Mouse (Mus musculus) neural tube, embryonic 15.5 days (tissue): ENCODE measurements around the gene Pptc7. TPM values are rescaled to one million over a fixed set of nuclear protein-coding genes. Genes with fewer than 3 reads are reported as not detected.
A peak's percentile ranks its signal among the peaks of the same experiment; 100 is the strongest.

Experiments
- ATAC-seq: fragments of 200-750 bp; cut with Nextera tagmentation; 2 replicates; pipeline ENCODE4 v1.8.0; 2017; ENCODE audit warnings: mild to moderate bottlenecking, moderate TSS enrichment, moderate library complexity; ENCODE audit not compliant: low FRiP score
- H3K27ac ChIP-seq: fragments of 300-500 bp; sonication (generic); replicated peaks from 2 replicates; pipeline ENCODE4 v1.5.1; 2015; ENCODE audit warnings: mild to moderate bottlenecking, inconsistent platforms
- H3K27me3 ChIP-seq: fragments of 300-500 bp; sonication (generic); replicated peaks from 2 replicates; pipeline ENCODE4 v1.6.1; 2015; ENCODE audit warnings: inconsistent platforms
- H3K36me3 ChIP-seq: fragments of 300-500 bp; sonication (generic); 2 replicates; pipeline ENCODE4 v1.6.1; 2015; ENCODE audit warnings: inconsistent platforms
- H3K4me1 ChIP-seq: fragments of 300-500 bp; sonication (generic); 2 replicates; pipeline ENCODE4 v1.6.1; 2015; ENCODE audit warnings: inconsistent platforms
- H3K4me2 ChIP-seq: fragments of 300-500 bp; sonication (generic); 2 replicates; pipeline ENCODE4 v1.6.1; 2015; ENCODE audit warnings: inconsistent platforms, mild to moderate bottlenecking, moderate library complexity
- H3K4me3 ChIP-seq: fragments of 300-500 bp; sonication (generic); replicated peaks from 2 replicates; pipeline ENCODE4 v1.5.1; 2015; ENCODE audit warnings: mild to moderate bottlenecking, inconsistent platforms
- H3K9ac ChIP-seq: fragments of 300-500 bp; sonication (generic); replicated peaks from 2 replicates; pipeline ENCODE4 v1.6.1; 2015; ENCODE audit warnings: mild to moderate bottlenecking, inconsistent platforms
- H3K9me3 ChIP-seq: fragments of 300-500 bp; sonication (generic); replicated peaks from 2 replicates; pipeline ENCODE4 v1.6.1; 2016; ENCODE audit warnings: inconsistent platforms
- WGBS: fragments of 180-500 bp; shearing (Covaris S2); methylation state at CpG from one replicate; pipeline ENCODE4 v1.1.7; 2015; ENCODE audit warnings: mixed read lengths; 5-methylcytosine and 5-hydroxymethylcytosine counted together
- polyA plus RNA-seq: library from polyadenylated mRNA; unstranded; fragments of >200 nt; fragmentation: Nextera tagmentation; extraction: Ambion mirVana; gene quantifications from 2 replicates; pipeline ENCODE4 v1.2.1, GENCODE M21; 2015

Pptc7 gene
- polyA plus RNA-seq, 1 experiment from 2014 or later: 8.7 TPM

DNA sequence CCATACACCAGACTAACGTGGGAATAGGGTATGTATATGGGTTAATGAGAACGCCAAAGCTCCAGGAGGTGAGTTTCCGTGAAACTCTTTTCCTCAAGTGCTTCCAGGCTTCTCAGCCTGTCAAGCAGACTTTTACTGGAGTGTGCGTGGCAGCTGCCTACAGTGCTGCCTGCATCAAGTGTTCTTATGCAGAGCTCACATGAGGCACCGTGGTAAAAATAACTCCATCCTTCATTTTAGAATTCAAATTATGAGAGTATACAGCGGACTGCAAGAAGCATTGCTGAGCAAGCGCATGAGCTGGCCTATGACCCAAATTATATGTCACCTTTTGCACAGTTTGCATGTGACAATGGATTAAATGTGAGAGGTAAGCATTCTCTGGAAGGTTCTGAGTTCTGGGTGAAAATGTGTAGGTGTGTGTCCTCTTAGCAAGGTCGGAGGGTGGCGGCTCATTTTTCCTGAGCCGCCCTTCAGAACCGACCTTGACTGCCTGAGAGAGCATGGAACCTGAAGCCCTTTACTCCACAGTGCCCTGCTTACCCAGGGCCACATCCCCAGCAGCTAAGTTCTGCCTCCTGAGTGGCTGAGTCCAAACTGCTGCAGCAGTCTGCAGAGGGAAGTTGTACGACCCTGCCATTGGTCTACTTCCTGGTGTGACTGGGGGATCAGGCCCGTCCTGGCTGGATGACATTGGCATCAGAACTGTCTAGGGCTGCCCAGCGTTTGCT, 35.5 kb downstream of the Pptc7 start:
- Histone ChIP-seq H3K9me3 (no peaks in the 10 kb centered on the region), H3K27ac (0 out of 2 replicates have a peak overlapping the region, but pooled peaks have one; percentile 13), H3K4me2 (no peak overlapping the region), H3K9ac (no peak overlapping the region), H3K36me3 (peaks cover 30% of the 10 kb centered on the region), H3K4me1 (peaks cover 3% of the 10 kb centered on the region; the same call in 1 of the 2 replicates), H3K27me3 (no peaks in the 10 kb centered on the region), H3K4me3 (no peak overlapping the region)
- ATAC-seq: no peak
- WGBS: 77% methylated on average over 14 of the region's 14 CpGs

DNA sequence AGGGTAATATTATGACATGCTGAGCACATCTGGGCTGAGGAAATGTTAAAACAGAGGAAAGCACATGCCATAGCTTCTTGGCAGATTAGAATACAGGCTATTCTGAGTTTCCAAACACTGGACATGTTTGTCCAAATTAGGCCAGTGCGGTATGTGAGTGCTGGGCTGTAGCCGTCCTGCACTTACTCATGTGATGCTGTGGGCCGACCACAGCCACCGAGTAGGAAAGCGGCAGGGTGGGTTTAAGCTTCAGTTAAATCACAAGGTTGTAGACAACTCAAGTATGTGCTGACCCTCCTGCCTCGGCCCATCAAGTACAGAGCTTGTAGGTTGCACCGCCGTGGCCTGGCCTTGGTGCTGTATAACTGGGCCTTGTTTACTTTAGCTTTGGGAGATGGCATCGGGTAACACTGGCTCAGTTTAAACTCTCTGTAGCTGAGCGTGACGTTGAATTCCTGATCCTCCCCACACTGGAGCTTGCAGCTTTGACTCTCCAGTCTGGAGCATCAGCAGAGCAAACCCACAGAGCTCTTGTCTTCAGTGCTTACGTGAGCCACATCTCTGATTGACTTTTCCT, 36.1 kb downstream of the Pptc7 start:
- H3K4me2 ChIP-seq: no peak overlapping the region
- no peaks in the 10 kb centered on the region for H3K27me3 ChIP-seq
- 83% methylated on average over 12 of the region's 12 CpGs for WGBS
- peaks cover 36% of the 10 kb centered on the region for H3K36me3 ChIP-seq
- ATAC-seq: no peak
- no peaks in the 10 kb centered on the region for H3K4me1 ChIP-seq
- no peak overlapping the region for H3K27ac ChIP-seq
- no peak overlapping the region for H3K9ac ChIP-seq
- H3K9me3 ChIP-seq: no peaks in the 10 kb centered on the region
- no peak overlapping the region for H3K4me3 ChIP-seq

DNA sequence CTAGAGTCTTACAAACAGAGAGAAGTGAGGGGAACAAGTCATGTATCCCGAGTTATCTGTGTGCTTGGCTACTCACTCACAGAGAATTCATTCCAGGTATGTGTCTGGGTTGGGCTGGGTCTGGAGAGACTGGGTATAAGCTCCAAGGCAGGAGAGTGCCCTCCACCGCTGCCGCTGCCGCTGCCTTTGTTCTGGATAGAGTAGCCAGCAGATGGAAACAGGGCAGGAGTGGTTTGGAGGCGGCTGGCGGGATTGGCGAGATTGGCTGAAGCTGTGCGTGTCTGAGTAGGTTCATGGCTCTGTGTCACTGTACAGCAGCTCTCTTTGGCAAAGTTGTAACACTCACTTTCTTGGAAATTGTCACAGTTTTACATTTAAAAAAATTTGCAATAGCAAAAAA, 39.4 kb downstream of the Pptc7 start:
- no peak for ATAC-seq
- H3K4me1 ChIP-seq: no peaks in the 10 kb centered on the region
- peaks cover 50% of the 10 kb centered on the region for H3K36me3 ChIP-seq
- no peak overlapping the region for H3K4me3 ChIP-seq
- H3K27ac ChIP-seq: no peak overlapping the region
- no peaks in the 10 kb centered on the region for H3K27me3 ChIP-seq
- 67% methylated on average over 8 of the region's 8 CpGs for WGBS
- no peak overlapping the region for H3K4me2 ChIP-seq
- H3K9me3 ChIP-seq: no peaks in the 10 kb centered on the region
- no peak overlapping the region for H3K9ac ChIP-seq

DNA sequence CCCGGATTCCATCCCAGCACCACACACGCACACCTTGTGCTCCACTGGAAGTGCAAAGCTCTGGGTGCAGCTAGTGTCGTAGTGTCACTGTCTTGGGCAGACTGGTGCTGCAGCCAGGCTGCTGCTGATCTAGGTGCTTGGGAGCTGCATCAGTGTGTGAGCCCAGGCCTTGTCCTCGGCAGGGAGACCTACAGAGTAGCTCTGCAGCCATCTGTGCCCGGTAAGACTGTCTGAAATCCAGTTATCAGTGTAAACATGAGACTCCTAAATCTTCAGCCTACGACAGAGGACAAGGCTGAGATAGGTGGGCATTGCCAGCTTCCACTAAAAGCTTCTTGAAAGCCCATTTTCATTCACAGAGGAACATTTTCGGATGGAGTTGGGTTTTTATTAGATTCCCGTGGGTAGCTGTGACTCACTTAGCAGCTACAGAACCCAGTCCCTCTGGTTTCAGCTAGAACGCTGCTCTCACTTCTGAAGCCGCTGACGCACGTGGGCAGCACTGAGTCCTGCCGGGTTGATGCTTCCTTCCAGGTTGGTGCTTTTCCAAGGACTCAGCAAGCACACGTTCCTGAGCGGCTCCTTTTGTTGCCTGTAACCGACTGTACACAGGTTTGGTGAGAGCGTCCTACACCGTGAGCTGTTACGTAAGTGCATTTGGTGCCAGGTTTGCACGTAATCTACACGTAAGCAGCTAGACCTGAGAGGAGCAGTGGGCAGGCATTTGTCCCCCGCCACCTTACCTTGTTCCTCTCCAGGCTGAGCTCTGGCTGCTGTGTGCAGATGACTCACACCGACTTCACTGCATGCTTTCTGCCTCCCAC, 40.7 kb downstream of the Pptc7 start:
- WGBS: 87% methylated on average over 23 of the region's 23 CpGs
- H3K36me3 ChIP-seq: peaks cover 48% of the 10 kb centered on the region

DNA sequence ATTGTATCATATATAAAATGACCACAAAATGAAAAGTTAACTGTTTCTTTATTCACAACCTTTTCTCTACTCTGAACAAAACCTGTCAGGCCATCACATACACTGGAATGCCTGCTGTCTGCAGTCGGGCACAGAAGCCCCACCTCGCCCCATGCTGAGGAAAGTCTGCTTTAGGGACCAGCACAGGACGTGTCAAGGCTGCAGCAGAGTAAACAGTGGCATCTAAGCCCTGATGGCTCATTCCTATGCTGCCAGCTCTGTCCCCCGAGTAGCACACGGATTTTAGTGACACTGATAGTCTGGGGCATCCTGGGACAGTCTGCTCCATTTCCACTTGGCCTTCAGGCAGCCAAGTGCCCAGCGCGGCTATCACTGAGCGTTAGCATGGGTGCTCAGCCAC, 41.3 kb downstream of the Pptc7 start:
- H3K4me2 ChIP-seq: no peak overlapping the region
- H3K27ac ChIP-seq: no peak overlapping the region
- H3K4me1 ChIP-seq: no peaks in the 10 kb centered on the region
- no peak overlapping the region for H3K4me3 ChIP-seq
- H3K9me3 ChIP-seq: no peaks in the 10 kb centered on the region
- WGBS: 93% methylated on average over 8 of the region's 8 CpGs
- H3K27me3 ChIP-seq: no peaks in the 10 kb centered on the region
- no peak for ATAC-seq
- no peak overlapping the region for H3K9ac ChIP-seq
- H3K36me3 ChIP-seq: peaks cover 43% of the 10 kb centered on the region

More for the DNA sequence above, 40.7 kb downstream of the Pptc7 start:
- H3K27me3 ChIP-seq: no peaks in the 10 kb centered on the region
- no peak for ATAC-seq
- no peaks in the 10 kb centered on the region for H3K4me1 ChIP-seq
- no peak overlapping the region for H3K4me2 ChIP-seq
- no peak overlapping the region for H3K4me3 ChIP-seq
- no peak overlapping the region for H3K27ac ChIP-seq
- no peaks in the 10 kb centered on the region for H3K9me3 ChIP-seq
- H3K9ac ChIP-seq: no peak overlapping the region

DNA sequence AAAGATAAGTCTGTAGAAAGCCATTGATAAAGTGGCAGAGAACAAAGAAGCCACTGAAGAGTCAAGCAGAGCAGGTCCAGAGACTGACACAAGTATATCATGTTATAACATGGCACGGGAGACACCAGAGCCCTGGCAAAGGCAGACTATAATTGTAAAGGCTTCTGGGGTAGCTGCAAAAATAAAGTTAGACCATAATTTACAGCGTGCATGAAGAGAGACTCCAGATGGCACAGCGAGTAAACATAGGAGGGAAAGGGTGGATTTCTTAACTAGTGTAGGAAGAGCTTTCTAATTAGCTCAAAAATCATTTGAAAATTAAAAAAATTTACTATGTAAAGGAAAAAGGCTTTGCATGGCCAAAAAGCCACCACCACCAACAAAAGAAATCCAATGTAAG, 43.1 kb downstream of the Pptc7 start:
- no peak overlapping the region for H3K4me3 ChIP-seq
- no peaks in the 10 kb centered on the region for H3K27me3 ChIP-seq
- 78% methylated on average over 3 of the region's 3 CpGs for WGBS
- no peak overlapping the region for H3K27ac ChIP-seq
- H3K36me3 ChIP-seq: peaks cover 31% of the 10 kb centered on the region
- no peak overlapping the region for H3K9ac ChIP-seq
- H3K4me1 ChIP-seq: no peaks in the 10 kb centered on the region
- H3K4me2 ChIP-seq: no peak overlapping the region
- no peaks in the 10 kb centered on the region for H3K9me3 ChIP-seq
- ATAC-seq: no peak

DNA sequence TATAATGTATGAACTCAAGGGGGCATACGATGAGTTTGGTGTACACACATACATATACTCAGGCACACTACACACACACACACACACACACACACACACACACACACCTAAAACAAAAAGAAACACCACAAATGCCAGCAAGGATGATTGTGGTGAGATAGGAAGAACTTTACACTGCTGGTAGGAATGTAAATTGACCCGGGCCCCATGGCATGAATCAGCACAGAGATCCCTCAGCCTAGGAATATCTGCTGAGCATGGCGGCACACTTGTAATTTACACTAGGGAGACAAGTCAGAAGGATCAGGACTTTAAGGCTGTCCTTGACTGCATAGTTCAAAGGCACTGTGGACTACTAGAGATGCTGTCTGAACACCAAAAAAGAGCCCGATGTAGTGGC, 46.1 kb downstream of the Pptc7 start:
- Histone ChIP-seq H3K27ac (no peak overlapping the region), H3K4me1 (no peaks in the 10 kb centered on the region), H3K4me3 (no peak overlapping the region), H3K4me2 (no peak overlapping the region), H3K27me3 (no peaks in the 10 kb centered on the region), H3K9me3 (no peaks in the 10 kb centered on the region), H3K9ac (no peak overlapping the region), H3K36me3 (peaks cover 15% of the 10 kb centered on the region)
- no peak for ATAC-seq
- 91% methylated on average over 4 of the region's 4 CpGs for WGBS

DNA sequence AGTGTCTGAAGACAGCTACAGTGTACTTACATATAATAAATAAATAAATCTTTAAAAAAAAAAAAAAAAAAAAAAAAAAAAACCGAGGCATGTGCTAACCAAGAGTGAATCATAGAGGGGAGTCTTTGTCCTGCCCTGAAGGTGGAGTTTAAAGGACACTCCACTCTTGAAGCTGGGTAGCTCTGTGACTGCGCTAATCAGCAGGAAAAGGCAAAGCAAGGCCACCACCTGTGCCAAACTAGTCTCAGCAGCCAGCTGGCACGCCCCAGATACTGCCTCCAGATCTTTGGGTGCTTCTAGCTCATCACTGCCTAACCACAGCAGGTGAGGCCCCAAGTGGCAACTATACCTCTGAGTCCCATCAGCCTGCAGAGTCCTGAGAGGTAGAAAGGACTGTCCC, 50.5 kb downstream of the Pptc7 start:
- no peak for ATAC-seq
- WGBS: 87% methylated on average over 3 of the region's 3 CpGs
- Histone ChIP-seq H3K4me2 (no peak overlapping the region), H3K4me1 (no peaks in the 10 kb centered on the region), H3K27ac (no peak overlapping the region), H3K4me3 (no peak overlapping the region), H3K36me3 (no peaks in the 10 kb centered on the region), H3K9ac (no peak overlapping the region), H3K9me3 (no peaks in the 10 kb centered on the region), H3K27me3 (no peaks in the 10 kb centered on the region)

DNA sequence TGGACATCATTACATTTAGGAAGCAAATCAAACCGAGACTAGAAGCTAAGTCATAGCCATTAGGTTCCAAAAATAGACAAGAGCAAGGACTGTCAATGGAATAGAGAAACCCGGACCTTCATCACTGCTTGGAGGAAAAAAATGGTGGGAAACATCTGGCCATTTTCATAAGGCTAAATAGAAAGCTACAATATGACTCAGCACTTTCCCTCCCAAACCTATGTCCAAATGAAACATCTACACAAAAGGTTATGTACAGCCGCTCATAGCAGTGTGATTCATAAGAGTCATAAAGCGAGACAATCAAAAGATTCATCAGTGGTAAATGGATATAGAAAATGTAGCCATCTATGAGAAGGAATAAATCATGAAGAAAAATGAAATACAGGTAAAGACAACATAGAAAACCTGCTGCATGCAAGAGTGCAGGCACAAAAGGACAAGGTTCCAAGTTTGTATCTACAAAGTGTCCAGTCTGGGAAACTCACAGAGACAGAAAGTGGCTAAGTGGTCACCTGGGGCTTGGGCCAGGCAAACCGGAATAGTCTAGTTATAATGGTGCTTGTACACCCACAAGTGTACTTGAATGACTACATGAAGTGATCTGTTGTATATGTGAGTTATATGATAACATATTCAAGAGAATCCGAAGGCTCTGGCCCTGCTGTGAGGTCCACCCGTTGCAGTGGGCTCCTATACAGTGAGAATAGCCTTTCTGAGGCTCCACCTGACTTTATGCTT, 52.6 kb downstream of the Pptc7 start:
- 91% methylated on average over 7 of the region's 7 CpGs for WGBS
- no peak overlapping the region for H3K9ac ChIP-seq
- no peak for ATAC-seq
- no peak overlapping the region for H3K27ac ChIP-seq
- H3K4me1 ChIP-seq: no peaks in the 10 kb centered on the region
- H3K27me3 ChIP-seq: no peaks in the 10 kb centered on the region
- H3K36me3 ChIP-seq: no peaks in the 10 kb centered on the region
- H3K9me3 ChIP-seq: no peaks in the 10 kb centered on the region
- H3K4me3 ChIP-seq: no peak overlapping the region
- no peak overlapping the region for H3K4me2 ChIP-seq

DNA sequence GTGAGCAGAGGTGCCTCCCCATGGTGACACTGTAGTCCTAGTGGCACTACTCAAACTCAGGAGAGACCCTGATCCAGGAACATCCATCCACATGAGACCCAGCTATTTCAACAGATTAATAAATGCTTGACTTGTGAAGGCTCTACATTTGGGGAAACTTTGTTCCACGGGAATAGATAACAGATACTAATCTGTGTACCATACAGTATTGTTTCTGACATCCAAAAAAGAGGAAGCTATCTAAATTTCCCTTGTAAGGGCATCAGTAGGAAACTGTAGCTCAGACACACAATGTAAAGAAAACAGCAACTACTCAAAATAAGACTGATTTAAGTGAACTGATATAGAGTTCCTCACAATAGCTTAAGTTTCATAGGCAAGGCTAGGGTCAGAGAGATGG, 58.7 kb downstream of the Pptc7 start:
- WGBS: 82% methylated on average over 1 of the region's 1 CpGs
- Histone ChIP-seq H3K9ac (no peak overlapping the region), H3K4me1 (peaks cover 8% of the 10 kb centered on the region; the same call in 1 of the 2 replicates), H3K4me2 (no peak overlapping the region), H3K27me3 (no peaks in the 10 kb centered on the region), H3K9me3 (no peaks in the 10 kb centered on the region), H3K4me3 (no peak overlapping the region), H3K27ac (no peak overlapping the region; the same call in 1 of the 2 replicates), H3K36me3 (no peaks in the 10 kb centered on the region)
- no peak for ATAC-seq

DNA sequence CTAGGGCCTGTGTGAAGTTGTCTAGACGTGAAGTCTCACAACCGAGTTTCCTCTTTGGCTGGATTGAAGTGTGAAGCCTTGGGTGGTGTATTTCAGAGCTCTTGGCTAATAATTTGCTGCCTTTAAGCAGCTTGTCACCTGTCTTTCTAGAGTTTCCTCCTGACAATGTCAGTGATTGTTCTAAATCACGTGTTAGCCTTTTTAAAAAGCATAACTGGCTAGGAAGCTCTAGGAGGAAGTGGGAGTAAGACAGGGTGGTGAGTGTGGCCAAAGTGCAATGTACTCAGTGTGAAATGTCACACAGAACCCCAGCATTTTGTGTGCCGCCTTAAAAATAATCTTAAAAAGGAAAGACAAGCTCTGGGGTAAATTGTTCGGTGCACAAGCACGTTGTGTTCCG, 59.6 kb downstream of the Pptc7 start:
- Histone ChIP-seq H3K9ac (no peak overlapping the region), H3K4me3 (no peak overlapping the region), H3K4me1 (peaks cover 8% of the 10 kb centered on the region; the same call in 1 of the 2 replicates), H3K9me3 (no peaks in the 10 kb centered on the region), H3K27ac (peak overlapping the region; percentile 51), H3K36me3 (no peaks in the 10 kb centered on the region), H3K4me2 (peak overlapping the region; percentile 11; the same call in 1 of the 2 replicates), H3K27me3 (no peaks in the 10 kb centered on the region)
- 46% methylated on average over 7 of the region's 7 CpGs for WGBS
- ATAC-seq: no peak
